Mouse (Mus musculus) lung, postnatal 14 days (tissue): ENCODE measurements around the gene A730071L15Rik.

Experiments
- DNase-seq: peaks from one replicate; pipeline ENCODE4 v3.0.0; 2021

Gene A730071L15Rik

GRCm38 (mm10) chr11:6199410-6200086, at the start of gene A730071L15Rik:
Gene A730071L15Rik, plus strand, starts transcription at chr11:6200029.
- no peak for DNase-seq

- DNase-seq = no peak
Measured at GRCm38 (mm10) chr11:6152864-6153263, 47.0 kb upstream of the A730071L15Rik start.

- DNase-seq = no peak
Measured at GRCm38 (mm10) chr11:6154211-6154701, 45.6 kb upstream of the A730071L15Rik start.

GRCm38 (mm10) chr11:6156651-6157050, 43.2 kb upstream of the A730071L15Rik start:
- no peak for DNase-seq

GRCm38 (mm10) chr11:6157119-6157518, 42.7 kb upstream of the A730071L15Rik start:
- DNase-seq = no peak

GRCm38 (mm10) chr11:6158515-6158914, 41.3 kb upstream of the A730071L15Rik start:
- DNase-seq = no peak

- no peak for DNase-seq
Measured at GRCm38 (mm10) chr11:6159704-6160275, 40.0 kb upstream of the A730071L15Rik start.

- DNase-seq = no peak
Measured at GRCm38 (mm10) chr11:6160663-6161271, 39.1 kb upstream of the A730071L15Rik start.

GRCm38 (mm10) chr11:6161549-6161948, 38.3 kb upstream of the A730071L15Rik start:
- no peak for DNase-seq

GRCm38 (mm10) chr11:6163062-6163461, 36.8 kb upstream of the A730071L15Rik start:
- DNase-seq = no peak

- DNase-seq = no peak
Measured at GRCm38 (mm10) chr11:6163706-6164105, 36.1 kb upstream of the A730071L15Rik start.

- DNase-seq = no peak
Measured at GRCm38 (mm10) chr11:6164781-6165180, 35.0 kb upstream of the A730071L15Rik start.

GRCm38 (mm10) chr11:6165391-6166081, 34.3 kb upstream of the A730071L15Rik start:
- DNase-seq = no peak

- no peak for DNase-seq
Measured at GRCm38 (mm10) chr11:6166351-6166750, 33.5 kb upstream of the A730071L15Rik start.

- no peak for DNase-seq
Measured at GRCm38 (mm10) chr11:6169041-6169663, 30.7 kb upstream of the A730071L15Rik start.

- peak; percentile 35 for DNase-seq
Measured at GRCm38 (mm10) chr11:6174719-6175118, 25.1 kb upstream of the A730071L15Rik start.

GRCm38 (mm10) chr11:6175506-6175905, 24.3 kb upstream of the A730071L15Rik start:
- DNase-seq = no peak

- DNase-seq = no peak
Measured at GRCm38 (mm10) chr11:6177781-6178420, 21.9 kb upstream of the A730071L15Rik start.

- no peak for DNase-seq
Measured at GRCm38 (mm10) chr11:6178673-6179166, 21.1 kb upstream of the A730071L15Rik start.

- DNase-seq = no peak
Measured at GRCm38 (mm10) chr11:6179194-6179593, 20.6 kb upstream of the A730071L15Rik start.

- no peak for DNase-seq
Measured at GRCm38 (mm10) chr11:6180811-6181399, 18.9 kb upstream of the A730071L15Rik start.

GRCm38 (mm10) chr11:6183246-6183645, 16.6 kb upstream of the A730071L15Rik start:
- no peak for DNase-seq
